Comparison of ENCODE assay signal across 8 mouse cellular contexts in genomic region chr11:69846738-69847688, GRCm38 (mm10). TPM values are rescaled to one million over a fixed set of nuclear protein-coding genes. Genes with fewer than 3 reads are reported as not detected.
A peak's percentile ranks its signal among the peaks of the same experiment; 100 is the strongest.
DNase-seq lines count a peak whose midpoint lies in the region; ATAC-seq and TF ChIP-seq lines count a peak whose summit lies in the region.

No protein-coding gene starts in this region.

- ATAC-seq in embryonic facial prominence, embryonic 13.5 days (ENCODE audit: insufficient number of reproducible peaks, insufficient read depth, low FRiP score, low TSS enrichment, low read depth), result peak; percentile 33; the same call in 1 of the 2 replicates
- ATAC-seq in liver, embryonic 12.5 days, result peak; percentile 67

- H3ac ChIP-seq in C2C12 (ENCODE audit: control insufficient read depth, insufficient read length, low read depth) (peak overlapping the region; percentile 89), myocyte (ENCODE audit: control insufficient read depth, insufficient read length) (peak overlapping the region; percentile 40)

- peak overlapping the region; percentile 96 for H3K27ac ChIP-seq in embryonic facial prominence, embryonic 13.5 days
- H3K27ac ChIP-seq in liver, embryonic 12.5 days, result peak overlapping the region; percentile 99

- peak overlapping the region; percentile 94 for H3K4me2 ChIP-seq in embryonic facial prominence, embryonic 13.5 days
- H3K4me2 ChIP-seq in liver, embryonic 12.5 days, result peak overlapping the region; percentile 92
- peak overlapping the region; percentile 98 for H3K4me2 ChIP-seq in myocyte (ENCODE audit: low read depth)

- H3K36me3 ChIP-seq in C2C12 (ENCODE audit: control insufficient read depth, insufficient read depth), result peaks cover 45% of the 10 kb centered on the region
- H3K36me3 ChIP-seq in embryonic facial prominence, embryonic 13.5 days, result peaks cover 44% of the 10 kb centered on the region
- H3K36me3 ChIP-seq in liver, embryonic 12.5 days, result peaks cover 44% of the 10 kb centered on the region
- H3K36me3 ChIP-seq in myocyte (ENCODE audit: control insufficient read depth, insufficient read depth), result peaks cover 12% of the 10 kb centered on the region

- TF ChIP-seq CTCF in C2C12 (IDR thresholded peaks at IDR 0.05; ENCODE audit: control insufficient read depth, insufficient read depth, insufficient read length), result no peak

- H3K79me2 ChIP-seq in C2C12 (ENCODE audit: control insufficient read depth, insufficient read depth), result peaks cover 22% of the 10 kb centered on the region
- peaks cover 9% of the 10 kb centered on the region for H3K79me2 ChIP-seq in myocyte (ENCODE audit: control insufficient read depth, insufficient read depth)

- H3K4me3 ChIP-seq in C2C12 (ENCODE audit: insufficient read depth, poor library complexity, severe bottlenecking) (peak overlapping the region; percentile 89), myocyte (peak overlapping the region; percentile 97)
- peak overlapping the region; percentile 76 for H3K4me3 ChIP-seq in embryonic facial prominence, embryonic 13.5 days
- H3K4me3 ChIP-seq in liver, embryonic 12.5 days, result peak overlapping the region; percentile 73

- H3K9me3 ChIP-seq in embryonic facial prominence, embryonic 13.5 days, result no peaks in the 10 kb centered on the region
- H3K9me3 ChIP-seq in liver, embryonic 12.5 days (replicated peaks), result no peaks in the 10 kb centered on the region

- peaks cover 2% of the 10 kb centered on the region for H3K79me3 ChIP-seq in C2C12 (ENCODE audit: low read depth)

- H3K27me3 ChIP-seq in C2C12 (ENCODE audit: control insufficient read depth, insufficient read depth, insufficient read length) (no peaks in the 10 kb centered on the region), myocyte (ENCODE audit: control insufficient read depth, insufficient read depth, insufficient read length) (no peaks in the 10 kb centered on the region)
- H3K27me3 ChIP-seq in embryonic facial prominence, embryonic 13.5 days, result no peaks in the 10 kb centered on the region
- no peaks in the 10 kb centered on the region for H3K27me3 ChIP-seq in liver, embryonic 12.5 days (replicated peaks)

- peak overlapping the region; percentile 90 for H3K9ac ChIP-seq in embryonic facial prominence, embryonic 13.5 days
- H3K9ac ChIP-seq in liver, embryonic 12.5 days, result peak overlapping the region; percentile 87

- peaks cover 35% of the 10 kb centered on the region for H3K4me1 ChIP-seq in embryonic facial prominence, embryonic 13.5 days
- H3K4me1 ChIP-seq in liver, embryonic 12.5 days, result peaks cover 80% of the 10 kb centered on the region

- 8% methylated on average over 37 of the region's 37 CpGs for WGBS in embryonic facial prominence, embryonic 13.5 days
- 15% methylated on average over 37 of the region's 37 CpGs for WGBS in liver, embryonic 12.5 days (ENCODE audit: insufficient replicate concordance)

- peak; percentile 21 for TF ChIP-seq POLR2A in myocyte (IDR thresholded peaks at IDR 0.05; ENCODE audit: insufficient read length, low read depth)

- DNase-seq in cerebellum, adult 11-12 months, result peak; percentile 56
- DNase-seq in cerebellum, postnatal 4 days (ENCODE audit: low spot score in 2 of 2), result no peak
- peak; percentile 45 for DNase-seq in heart, postnatal 4 days
- DNase-seq in frontal cortex, postnatal 36 days (ENCODE audit: low spot score in 2 of 2), result no peak

TF ChIP-seq in C2C12, 6 proteins besides CTCF, POLR2A, EP300 and RAD21:
- TF ChIP-seq FOSL1 (IDR thresholded peaks at IDR 0.05; ENCODE audit: insufficient read depth, low read length, poor library complexity, severe bottlenecking) (no peak), USF1 (IDR thresholded peaks at IDR 0.05; ENCODE audit: low read depth) (no peak), MYOD1 (IDR thresholded peaks at IDR 0.05; ENCODE audit: control insufficient read depth, insufficient read length, low read depth) (no peak), MYOG (IDR thresholded peaks at IDR 0.05; ENCODE audit: control insufficient read depth, extremely low read depth, insufficient read length) (no peak), CEBPB (IDR thresholded peaks at IDR 0.05; ENCODE audit: low read depth) (no peak), MAX (IDR thresholded peaks at IDR 0.05) (no peak)

TF ChIP-seq in myocyte, 11 proteins besides CTCF, POLR2A, EP300 and RAD21:
- TF ChIP-seq MYOG (IDR thresholded peaks at IDR 0.05; ENCODE audit: control insufficient read depth in 1 of 3, insufficient read depth in 1 of 3, insufficient read length in 2 of 3, low read depth in 2 of 3), result no peak
- no peak for TF ChIP-seq MYOD1 (IDR thresholded peaks at IDR 0.05; ENCODE audit: control insufficient read depth in 1 of 3, insufficient read length in 2 of 3, low read depth in 2 of 3)
- no peak for TF ChIP-seq TCF3 (IDR thresholded peaks at IDR 0.05; ENCODE audit: insufficient read length, low read depth)
- TF ChIP-seq TCF12 (IDR thresholded peaks at IDR 0.05; ENCODE audit: insufficient read depth, poor library complexity, severe bottlenecking), result no peak
- no peak for TF ChIP-seq USF1 (IDR thresholded peaks at IDR 0.05; ENCODE audit: low read depth)
- TF ChIP-seq E2F4 (IDR thresholded peaks at IDR 0.05; ENCODE audit: insufficient read depth), result no peak
- TF ChIP-seq REST (IDR thresholded peaks at IDR 0.05; ENCODE audit: insufficient read depth, insufficient read length), result no peak
- no peak for TF ChIP-seq CEBPB (IDR thresholded peaks at IDR 0.05; ENCODE audit: insufficient read depth, poor library complexity, severe bottlenecking)
- TF ChIP-seq MAX (IDR thresholded peaks at IDR 0.05; ENCODE audit: low read depth), result no peak
- no peak for TF ChIP-seq SRF (IDR thresholded peaks at IDR 0.05; ENCODE audit: control insufficient read depth, insufficient read length, low read depth)

RNA-seq across cellular contexts. Expression of gene Plscr3, which starts 0.8 kb away (rescaled TPM):
- polyA plus RNA-seq in C2C12 (2012; fragmentation: generic; extraction: Trizol) (82.7 TPM), myocyte (2012; fragmentation: generic; extraction: Trizol) (91.9 TPM)
- polyA plus RNA-seq in embryonic facial prominence, embryonic 13.5 days (2015; fragmentation: Nextera tagmentation; extraction: Ambion mirVana), result 145 and 154 TPM in 2 replicates
- 10 to 100 TPM; 59.7 to 59.9 TPM for total RNA-seq in heart, postnatal 4 days (2021)
- polyA plus RNA-seq in liver, embryonic 12.5 days (2016; fragmentation: Nextera tagmentation; extraction: Ambion mirVana), result 37.0 and 37.7 TPM in 2 replicates

RNA-seq across cellular contexts. Expression of gene Tmem256, which starts 8.7 kb away (rescaled TPM):
- polyA plus RNA-seq in C2C12 (2012; fragmentation: generic; extraction: Trizol), result 260 TPM
- polyA plus RNA-seq in embryonic facial prominence, embryonic 13.5 days (2015; fragmentation: Nextera tagmentation; extraction: Ambion mirVana), result 358 and 423 TPM in 2 replicates
- total RNA-seq in heart, postnatal 4 days (2021), result 100 to 1,000 TPM; 143 to 166 TPM
- polyA plus RNA-seq in liver, embryonic 12.5 days (2016; fragmentation: Nextera tagmentation; extraction: Ambion mirVana), result 330 and 338 TPM in 2 replicates
- 259 TPM for polyA plus RNA-seq in myocyte (2012; fragmentation: generic; extraction: Trizol)

RNA-seq across cellular contexts. Expression of gene Nlgn2, which starts 9.4 kb away (rescaled TPM):
- polyA plus RNA-seq in C2C12 (2012; fragmentation: generic; extraction: Trizol) (10.7 TPM), myocyte (2012; fragmentation: generic; extraction: Trizol) (12.8 TPM)
- polyA plus RNA-seq in embryonic facial prominence, embryonic 13.5 days (2015; fragmentation: Nextera tagmentation; extraction: Ambion mirVana), result 14.1 and 15.2 TPM in 2 replicates
- 10 to 100 TPM; 11.0 to 11.6 TPM for total RNA-seq in heart, postnatal 4 days (2021)
- polyA plus RNA-seq in liver, embryonic 12.5 days (2016; fragmentation: Nextera tagmentation; extraction: Ambion mirVana), result 1.3 and 1.4 TPM in 2 replicates

RNA-seq across cellular contexts. Expression of gene Tnk1, which starts 11.5 kb away (rescaled TPM):
- polyA plus RNA-seq in C2C12 (2012; fragmentation: generic; extraction: Trizol) (not detected), myocyte (2012; fragmentation: generic; extraction: Trizol) (not detected)
- 4.9 and 5.3 TPM in 2 replicates for polyA plus RNA-seq in embryonic facial prominence, embryonic 13.5 days (2015; fragmentation: Nextera tagmentation; extraction: Ambion mirVana)
- not detected for total RNA-seq in heart, postnatal 4 days (2021)
- polyA plus RNA-seq in liver, embryonic 12.5 days (2016; fragmentation: Nextera tagmentation; extraction: Ambion mirVana), result 1.2 and 1.4 TPM in 2 replicates

RNA-seq across cellular contexts. Expression of gene Spem1, which starts 25.0 kb away (rescaled TPM):
- polyA plus RNA-seq in C2C12 (2012; fragmentation: generic; extraction: Trizol) (not detected), myocyte (2012; fragmentation: generic; extraction: Trizol) (0.05 TPM)
- 0.26 TPM in 1 of 2 replicates, not detected in the other for polyA plus RNA-seq in embryonic facial prominence, embryonic 13.5 days (2015; fragmentation: Nextera tagmentation; extraction: Ambion mirVana)
- total RNA-seq in heart, postnatal 4 days (2021), result not detected
- polyA plus RNA-seq in liver, embryonic 12.5 days (2016; fragmentation: Nextera tagmentation; extraction: Ambion mirVana), result not detected in 2 replicates

Comparison
In these comparisons a context has a peak if more than half of its experiments do, and no peak if none do; other contexts are left out.
1. DNase-seq: peak in cerebellum, adult 11-12 months (single experiment) and heart, postnatal 4 days (single experiment); none in cerebellum, postnatal 4 days (0 of 2) and frontal cortex, postnatal 36 days (0 of 2).
2. Peak in every context shown above with its lines, with median percentiles within 50 percentile points of each other: H3K4me3 ChIP-seq and H3K4me2 ChIP-seq.